Mouse (Mus musculus) CH12.LX (cell line): Measurements from ENCODE around the gene Ctnna3.

ENCODE experiments used
- BHLHE40 ChIP-seq: IDR thresholded peaks from 2 replicates; pipeline ENCODE4 v1.6.1; 2011; ENCODE audit warnings: mild to moderate bottlenecking, low read depth, low read length, improper control_type of control experiment
- CHD1 ChIP-seq: IDR thresholded peaks from 2 replicates; pipeline ENCODE4 v1.6.1; 2012; ENCODE audit warnings: low read depth, low read length, improper control_type of control experiment, inconsistent platforms
- CTCF ChIP-seq, 2 experiments: IDR thresholded peaks in 1 of 2; conservative IDR thresholded peaks in 1 of 2; 2 replicates each; pipeline ENCODE4 v1.5.1; 2011 to 2012; ENCODE audit warnings: low read depth in 2 of 2, low read length in 2 of 2, improper control_type of control experiment in 1 of 2, inconsistent platforms in 1 of 2, mild to moderate bottlenecking in 1 of 2, moderate library complexity in 1 of 2
- GABPA ChIP-seq: IDR thresholded peaks from 2 replicates; pipeline ENCODE4 v1.6.1; 2012; ENCODE audit warnings: low read depth, low read length, improper control_type of control experiment, inconsistent platforms; ENCODE audit not compliant: insufficient replicate concordance
- MAFK ChIP-seq: IDR thresholded peaks from 2 replicates; pipeline ENCODE4 v1.6.1; 2011; ENCODE audit warnings: low read length, improper control_type of control experiment; ENCODE audit not compliant: insufficient replicate concordance
- MEF2A ChIP-seq: IDR thresholded peaks from 2 replicates; pipeline ENCODE4 v1.6.1; 2014; ENCODE audit warnings: low read depth, mild to moderate bottlenecking, inconsistent platforms, low read length, improper control_type of control experiment, borderline replicate concordance
- POLR2A ChIP-seq: IDR thresholded peaks from 2 replicates; pipeline ENCODE4 v1.6.1; 2011; ENCODE audit warnings: low read depth, mild to moderate bottlenecking, improper control_type of control experiment, low read length
- POLR2AphosphoS2 ChIP-seq: IDR thresholded peaks from 2 replicates; pipeline ENCODE4 v1.6.1; 2011; ENCODE audit warnings: low read depth, low read length, improper control_type of control experiment
- USF1 ChIP-seq: IDR thresholded peaks from 2 replicates; pipeline ENCODE4 v1.6.1; 2014; ENCODE audit warnings: low read depth, mild to moderate bottlenecking, inconsistent platforms, low read length, improper control_type of control experiment

DNA sequence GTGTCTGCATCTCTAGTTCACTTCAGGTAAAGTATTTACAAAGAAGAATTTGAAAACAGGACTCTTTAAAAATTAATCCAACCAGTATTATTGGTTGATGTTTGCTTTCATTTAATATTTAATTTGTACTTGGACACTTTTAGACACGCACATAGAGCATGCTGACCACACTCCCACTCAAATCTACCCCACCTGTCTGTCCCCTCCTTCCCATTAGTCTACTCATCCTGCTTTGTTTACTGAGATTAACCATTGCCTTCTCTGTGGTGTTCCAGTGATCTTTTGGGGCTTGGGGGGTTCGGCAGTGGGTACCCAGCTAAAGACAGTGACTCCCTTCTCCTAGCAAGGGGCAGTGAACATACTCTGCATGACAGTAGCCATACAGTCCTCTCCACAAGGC, 1446.6 kb downstream of the Ctnna3 start:
- no peak for TF ChIP-seq POLR2AphosphoS2
- no peak for TF ChIP-seq CTCF (conservative IDR thresholded peaks at IDR 0.05 in 1 of 2, IDR thresholded peaks at IDR 0.05 in 1 of 2; ENCODE audit: low read depth in 2 of 2, low read length in 2 of 2)
- no peak for TF ChIP-seq USF1
- TF ChIP-seq MAFK: no peak
- no peak for TF ChIP-seq BHLHE40
- no peak for TF ChIP-seq GABPA
- no peak for TF ChIP-seq POLR2A
- no peak for TF ChIP-seq MEF2A
- TF ChIP-seq CHD1: no peak
